Mouse (Mus musculus): ENCODE measurements around the gene Cyp27a1. TPM values are rescaled to one million over a fixed set of nuclear protein-coding genes. Genes with fewer than 3 reads are reported as not detected.

Gene Cyp27a1
- total RNA-seq (2012; rRNA removed) = 1.1 and 4.9 TPM in 2 replicates

DNA sequence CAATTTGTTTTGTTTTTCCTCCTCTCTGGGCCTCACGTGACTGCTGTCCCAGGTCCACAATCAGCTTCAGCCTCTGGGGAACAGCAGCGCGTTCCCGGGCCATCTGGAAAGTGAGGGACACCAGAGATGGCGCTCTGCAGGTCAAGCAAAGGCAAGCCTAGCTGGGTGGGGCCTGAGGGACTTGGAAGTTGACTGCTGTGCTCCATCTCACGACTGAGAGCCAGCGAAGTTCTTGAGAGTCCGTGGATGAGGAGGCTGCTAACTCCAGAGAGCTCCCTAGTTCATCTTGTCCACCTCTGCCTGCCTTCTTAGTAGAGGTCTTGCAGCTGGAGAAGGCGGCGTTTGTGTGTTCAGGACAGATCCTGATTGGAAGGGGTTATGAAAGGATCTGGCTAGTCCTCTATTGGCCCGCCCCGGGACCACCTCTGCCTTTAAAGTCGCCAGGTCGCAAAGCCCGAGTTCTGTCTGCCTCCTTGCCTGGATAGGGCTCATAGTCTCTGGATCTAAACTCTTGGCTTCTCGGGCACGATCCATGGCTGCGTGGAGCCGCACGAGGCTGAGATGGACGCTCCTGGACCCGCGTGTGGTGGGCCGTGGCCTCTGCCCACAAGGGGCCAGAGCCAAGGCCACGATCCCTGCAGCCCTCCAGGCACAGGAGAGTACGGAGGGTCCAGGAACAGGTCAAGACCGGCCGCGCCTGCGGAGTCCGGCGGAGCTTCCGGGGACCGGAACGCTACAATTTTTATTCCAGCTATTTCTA, at the start of gene Cyp27a1:
Gene Cyp27a1, plus strand, starts transcription at position 476 of the 760 bp plus-strand sequence.
- Histone ChIP-seq H3K9ac (ENCODE audit: insufficient read depth, low read depth, low read length, poor library complexity, severe bottlenecking) (peak within 1 kb of the TSS; percentile 53), H3K4me3 (ENCODE audit: insufficient read depth in 1 of 2, low read depth in 1 of 2, low read length in 2 of 2, poor library complexity in 1 of 2, severe bottlenecking in 1 of 2) (peak within 1 kb of the TSS; percentile 66 to 74), H3K27ac (ENCODE audit: insufficient read depth, low read depth, low read length, poor library complexity, severe bottlenecking) (no peak within 1 kb of the TSS), H3K4me1 (ENCODE audit: control insufficient read depth in 2 of 2, insufficient read depth in 2 of 2, low read length in 2 of 2, poor library complexity in 1 of 2) (0 out of 4 replicates have a peak, but pooled peaks cover 0 to 4% of the 10 kb centered on the region in 2 experiments), H3K9me3 (ENCODE audit: control insufficient read depth, insufficient read depth, low read depth, low read length) (no peaks in the 10 kb centered on the region), H3K36me3 (ENCODE audit: control insufficient read depth, insufficient read depth, low read length, poor library complexity, severe bottlenecking) (no peaks in the 10 kb centered on the region)
- peak; percentile 20 for DNase-seq (ENCODE audit: low read depth, low spot score)
- in situ Hi-C loops (cut with MboI; ENCODE audit: low sequenced_read_pairs in 2 of 2, unreplicated experiment in 2 of 2) = no loop called here
- TF ChIP-seq ZC3H11A (IDR thresholded peaks at IDR 0.05; ENCODE audit: borderline replicate concordance, low read depth, low read length) (no peak), ZNF384 (IDR thresholded peaks at IDR 0.05; ENCODE audit: low read depth, low read length) (no peak), HCFC1 (IDR thresholded peaks at IDR 0.05; ENCODE audit: borderline replicate concordance, insufficient read depth, low read length) (no peak)

- in situ Hi-C loops (cut with MboI; ENCODE audit: low sequenced_read_pairs in 2 of 2, unreplicated experiment in 2 of 2) = no loop called here
- H3K36me3 ChIP-seq (ENCODE audit: control insufficient read depth, insufficient read depth, low read length, poor library complexity, severe bottlenecking) = no peaks in the 10 kb centered on the region; the same call in 1 of the 2 replicates
These were observed 48.2 kb upstream of the Cyp27a1 start for GRCm38 (mm10) chr1:74665153-74665552.

DNA sequence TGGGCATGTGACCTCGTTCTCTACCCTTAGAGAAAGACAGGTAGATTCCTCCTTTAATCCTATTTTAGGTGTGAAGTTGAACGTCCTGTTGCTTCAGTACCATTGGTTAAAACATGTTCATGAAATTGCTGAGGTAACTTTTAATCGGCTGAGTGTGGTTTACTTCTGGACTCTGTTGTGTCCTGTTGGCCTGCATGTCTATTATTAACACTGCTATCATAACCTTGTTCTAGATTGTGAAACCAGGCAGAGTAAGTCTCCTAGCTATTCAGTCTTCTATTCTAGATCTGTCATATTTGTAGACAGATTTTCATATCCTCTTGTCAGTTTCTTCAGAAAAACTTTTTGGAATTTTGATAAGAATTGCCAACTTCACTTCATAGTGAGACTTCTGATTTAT, 45.0 kb upstream of the Cyp27a1 start:
- Histone ChIP-seq H3K36me3 (ENCODE audit: control insufficient read depth, insufficient read depth, low read length, poor library complexity, severe bottlenecking) (peaks cover 5% of the 10 kb centered on the region; the same call in 1 of the 2 replicates), H3K4me1 (ENCODE audit: control insufficient read depth in 2 of 2, insufficient read depth in 2 of 2, low read length in 2 of 2, poor library complexity in 1 of 2) (no peaks in the 10 kb centered on the region), H3K27ac (ENCODE audit: insufficient read depth, low read depth, low read length, poor library complexity, severe bottlenecking) (no peak overlapping the region), H3K9ac (ENCODE audit: insufficient read depth, low read depth, low read length, poor library complexity, severe bottlenecking) (no peak overlapping the region), H3K4me3 (ENCODE audit: insufficient read depth in 1 of 2, low read depth in 1 of 2, low read length in 2 of 2, poor library complexity in 1 of 2, severe bottlenecking in 1 of 2) (no peak overlapping the region), H3K9me3 (ENCODE audit: control insufficient read depth, insufficient read depth, low read depth, low read length) (no peaks in the 10 kb centered on the region)
- in situ Hi-C loops (cut with MboI; ENCODE audit: low sequenced_read_pairs in 2 of 2, unreplicated experiment in 2 of 2) = no loop called here
- DNase-seq (ENCODE audit: low read depth, low spot score) = no peak
- no peak for TF ChIP-seq MAFK (IDR thresholded peaks at IDR 0.05; ENCODE audit: insufficient read depth, low read depth, low read length)
- TF ChIP-seq CHD2 (IDR thresholded peaks at IDR 0.05; ENCODE audit: low read depth, low read length) = no peak
- TF ChIP-seq HCFC1 (IDR thresholded peaks at IDR 0.05; ENCODE audit: borderline replicate concordance, insufficient read depth, low read length) = no peak
- TF ChIP-seq ZC3H11A (IDR thresholded peaks at IDR 0.05; ENCODE audit: borderline replicate concordance, low read depth, low read length) = no peak
- TF ChIP-seq ZNF384 (IDR thresholded peaks at IDR 0.05; ENCODE audit: low read depth, low read length) = no peak

More at GRCm38 (mm10) chr1:74665153-74665552, 48.2 kb upstream of the Cyp27a1 start:
- no peak for DNase-seq (ENCODE audit: low read depth, low spot score)
- Histone ChIP-seq H3K9ac (ENCODE audit: insufficient read depth, low read depth, low read length, poor library complexity, severe bottlenecking) (no peak overlapping the region), H3K27ac (ENCODE audit: insufficient read depth, low read depth, low read length, poor library complexity, severe bottlenecking) (no peak overlapping the region), H3K4me1 (ENCODE audit: control insufficient read depth in 2 of 2, insufficient read depth in 2 of 2, low read length in 2 of 2, poor library complexity in 1 of 2) (peaks cover 0 to 2% of the 10 kb centered on the region in 2 experiments; a peak in 1 of 4 replicates), H3K9me3 (ENCODE audit: control insufficient read depth, insufficient read depth, low read depth, low read length) (peaks cover 7% of the 10 kb centered on the region; the same call in 1 of the 2 replicates), H3K4me3 (ENCODE audit: insufficient read depth in 1 of 2, low read depth in 1 of 2, low read length in 2 of 2, poor library complexity in 1 of 2, severe bottlenecking in 1 of 2) (no peak overlapping the region)
- TF ChIP-seq ZNF384 (IDR thresholded peaks at IDR 0.05; ENCODE audit: low read depth, low read length) (no peak), ZC3H11A (IDR thresholded peaks at IDR 0.05; ENCODE audit: borderline replicate concordance, low read depth, low read length) (no peak), HCFC1 (IDR thresholded peaks at IDR 0.05; ENCODE audit: borderline replicate concordance, insufficient read depth, low read length) (no peak), MAFK (IDR thresholded peaks at IDR 0.05; ENCODE audit: insufficient read depth, low read depth, low read length) (no peak), CHD2 (IDR thresholded peaks at IDR 0.05; ENCODE audit: low read depth, low read length) (no peak)

- no peak overlapping the region for H3K27ac ChIP-seq (ENCODE audit: insufficient read depth, low read depth, low read length, poor library complexity, severe bottlenecking)
- TF ChIP-seq ZC3H11A (IDR thresholded peaks at IDR 0.05; ENCODE audit: borderline replicate concordance, low read depth, low read length) (no peak), ZNF384 (IDR thresholded peaks at IDR 0.05; ENCODE audit: low read depth, low read length) (no peak), MAFK (IDR thresholded peaks at IDR 0.05; ENCODE audit: insufficient read depth, low read depth, low read length) (no peak), CHD2 (IDR thresholded peaks at IDR 0.05; ENCODE audit: low read depth, low read length) (no peak), HCFC1 (IDR thresholded peaks at IDR 0.05; ENCODE audit: borderline replicate concordance, insufficient read depth, low read length) (no peak)
- peaks cover 5% of the 10 kb centered on the region; the same call in 1 of the 2 replicates for H3K36me3 ChIP-seq (ENCODE audit: control insufficient read depth, insufficient read depth, low read length, poor library complexity, severe bottlenecking)
- in situ Hi-C loops (cut with MboI; ENCODE audit: low sequenced_read_pairs in 2 of 2, unreplicated experiment in 2 of 2) = no loop called here
- no peak overlapping the region for H3K4me3 ChIP-seq (ENCODE audit: insufficient read depth in 1 of 2, low read depth in 1 of 2, low read length in 2 of 2, poor library complexity in 1 of 2, severe bottlenecking in 1 of 2)
- H3K9ac ChIP-seq (ENCODE audit: insufficient read depth, low read depth, low read length, poor library complexity, severe bottlenecking) = no peak overlapping the region
- no peaks in the 10 kb centered on the region for H3K9me3 ChIP-seq (ENCODE audit: control insufficient read depth, insufficient read depth, low read depth, low read length)
- H3K4me1 ChIP-seq (ENCODE audit: control insufficient read depth in 2 of 2, insufficient read depth in 2 of 2, low read length in 2 of 2, poor library complexity in 1 of 2) = no peaks in the 10 kb centered on the region
- no peak for DNase-seq (ENCODE audit: low read depth, low spot score)
These were observed 40.6 kb upstream of the Cyp27a1 start for GRCm38 (mm10) chr1:74672731-74673130.

Data from ES-E14 (cell line).